Mouse (Mus musculus): ENCODE data around the gene Arhgef28.

- TF ChIP-seq CTCF (IDR thresholded peaks at IDR 0.05; ENCODE audit: extremely low read depth, insufficient read length, insufficient replicate concordance, low read depth, low read length) (no peak), POLR2A (IDR thresholded peaks at IDR 0.05; ENCODE audit: low read depth, low read length) (no peak)
Measured at GRCm38 (mm10) chr13:98112812-98113503, 93.3 kb downstream of the Arhgef28 start.
